Mouse (Mus musculus): ENCODE measurements around the gene Polr3g. TPM values are rescaled to one million over a fixed set of nuclear protein-coding genes. Genes with fewer than 3 reads are reported as not detected.
"Not testable (repeated sequence)": the region's sequence is repeated elsewhere in the genome, so short reads cannot be mapped to it uniquely, and the experiment has no call there.

The Polr3g gene
- total RNA-seq, 2 experiments from 2014 or later: 4.0 to 5.0 TPM

DNA sequence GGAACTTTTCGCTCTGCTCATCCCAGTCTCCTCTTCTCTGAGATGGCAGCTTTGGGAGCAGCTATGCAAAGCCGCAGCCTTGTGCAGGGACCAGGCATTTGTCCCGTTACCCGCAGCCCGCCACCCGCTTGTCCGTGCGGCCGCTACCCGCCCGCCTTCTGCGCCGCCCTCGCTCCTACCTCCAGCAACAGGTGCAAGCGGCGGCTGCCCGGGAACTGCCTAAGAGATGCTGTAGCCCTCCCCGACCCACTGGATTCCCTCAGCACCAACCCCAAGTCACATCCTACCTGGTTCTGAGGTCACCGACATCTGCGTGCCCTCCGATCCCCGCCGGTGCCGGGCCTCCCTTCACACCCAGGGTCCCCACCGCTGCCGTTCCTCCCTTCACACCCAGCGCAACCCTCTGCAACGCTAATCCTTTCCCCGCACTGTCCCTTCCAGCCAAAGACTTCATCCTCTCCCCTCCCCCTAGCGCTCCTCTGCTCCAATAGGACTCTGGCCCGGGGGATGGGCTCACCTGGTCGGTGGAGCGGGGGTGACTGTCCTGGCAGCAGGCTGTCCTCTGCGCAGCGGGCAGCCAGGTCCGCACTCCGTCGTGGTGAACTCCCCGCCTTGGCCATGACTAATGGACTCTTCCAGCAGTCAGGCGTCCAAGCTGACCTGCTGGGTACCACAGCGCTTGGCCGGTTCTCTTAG lies 77.9 kb downstream of the Polr3g start, which contains the start of gene Adgrv1:
TSS of gene Adgrv1 (minus strand) at position 435 of the 696 bp plus-strand sequence.
- peak; percentile 11 to 14 for DNase-seq (ENCODE audit: low spot score in 2 of 2)

DNA sequence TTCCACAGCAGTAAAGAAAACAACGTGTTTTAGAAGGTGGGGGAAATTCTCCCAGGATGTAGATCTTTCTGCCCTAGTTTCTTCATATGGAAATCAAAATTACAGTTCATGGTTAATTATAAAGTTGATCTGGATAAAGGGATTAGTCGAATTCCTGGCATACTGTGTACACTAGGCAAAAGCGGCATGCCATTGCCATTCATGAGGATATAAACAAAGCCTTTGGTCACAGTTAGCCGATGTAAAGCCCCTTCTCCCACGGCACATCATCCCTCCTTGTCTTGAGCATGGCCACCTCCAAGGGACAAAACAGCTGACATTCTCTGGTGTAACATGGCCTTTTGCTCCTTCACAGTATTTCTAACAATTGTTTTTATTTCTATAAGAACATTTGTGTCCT lies 80.2 kb downstream of the Polr3g start:
- DNase-seq (ENCODE audit: low spot score in 2 of 2): no peak

DNA sequence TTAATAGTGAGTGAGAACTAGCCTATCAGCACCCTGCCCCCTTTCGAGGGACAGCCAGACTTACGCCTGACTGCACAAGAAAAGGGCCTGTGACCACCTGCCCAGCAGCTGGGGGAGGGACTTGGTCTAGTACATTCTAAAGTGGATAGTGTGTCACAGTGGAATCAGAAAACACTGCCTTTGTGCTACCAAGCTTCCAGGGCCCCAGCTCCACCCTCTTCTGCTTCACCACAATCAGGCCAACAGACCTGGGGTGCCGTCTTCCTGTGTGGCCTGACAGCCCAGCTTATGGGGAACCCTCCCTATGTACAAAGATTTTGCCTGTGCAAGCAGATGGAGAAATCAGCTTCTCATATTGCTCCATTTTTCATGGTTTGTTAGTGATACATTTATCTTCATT lies 81.4 kb downstream of the Polr3g start:
- DNase-seq (ENCODE audit: low spot score in 2 of 2): no peak

DNA sequence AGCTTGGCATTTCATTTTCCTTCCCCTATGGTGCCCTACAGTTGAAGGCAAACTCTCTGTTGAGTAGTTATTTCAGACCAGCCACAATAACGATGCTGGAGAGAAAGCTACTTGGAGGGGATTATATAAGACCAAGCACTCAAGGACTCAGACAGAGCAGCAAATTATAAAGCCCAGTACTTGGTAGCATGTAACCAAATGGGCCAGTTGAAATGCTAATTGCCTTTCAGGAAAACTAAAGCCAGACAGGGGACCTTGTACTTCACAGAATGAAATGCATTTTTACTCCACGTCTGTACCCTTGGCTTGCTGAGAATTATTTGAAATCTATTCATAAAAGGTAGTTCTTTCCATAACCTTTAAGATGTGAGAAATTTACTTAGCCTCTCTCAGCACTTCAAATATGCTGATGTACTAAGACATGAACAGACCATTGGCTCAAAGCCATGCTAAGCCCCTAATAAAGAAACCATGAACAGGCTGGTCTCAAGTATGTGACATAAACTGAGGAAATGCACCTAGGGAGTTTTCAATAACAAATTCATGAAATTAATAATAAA lies 82.1 kb downstream of the Polr3g start:
- no peak for DNase-seq (ENCODE audit: low spot score in 2 of 2)

DNA sequence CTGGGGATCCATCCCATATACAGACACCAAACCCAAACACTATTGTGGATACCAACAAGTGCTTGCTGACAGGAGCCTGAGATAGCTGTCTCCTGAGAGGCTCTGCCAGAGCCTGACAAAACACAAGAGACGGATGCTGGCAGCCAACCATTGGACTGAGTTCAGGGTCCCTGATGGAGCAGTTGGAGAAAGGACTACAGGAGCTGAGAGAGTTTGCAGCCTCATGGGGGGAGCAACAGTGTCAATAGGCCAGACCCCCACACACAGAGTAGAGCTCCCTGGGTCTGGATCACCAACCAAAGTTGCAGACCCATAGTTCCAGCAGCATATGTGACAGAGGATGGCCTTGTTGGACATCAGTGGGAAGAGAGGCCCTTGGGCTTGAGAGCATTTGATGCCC lies 83.0 kb downstream of the Polr3g start:
- not testable (repeated sequence) for DNase-seq (ENCODE audit: low spot score in 2 of 2)

Other genes with a start within 250 kb of the Polr3g start
- gene Adgrv1, start 77.9 kb downstream of the Polr3g start, total RNA-seq (2021): 1 to 10 TPM; 1.3 to 1.5 TPM
- 10 to 100 TPM in 1 of 2 experiments, 1 to 10 TPM in 1; 7.5 to 11.6 TPM for gene Lysmd3, start 53.4 kb downstream of the Polr3g start, total RNA-seq (2021)
- 10 to 100 TPM; 17.7 to 21.9 TPM for gene Mblac2, start 328 bp upstream of the Polr3g start, total RNA-seq (2021)
- 10 to 100 TPM; 92.6 to 99.7 TPM for gene Cetn3, start 72.1 kb upstream of the Polr3g start, total RNA-seq (2021)

Measured in layer of hippocampus, adult 18-20 months (tissue).